Mouse (Mus musculus): ENCODE results near the gene Acsf2. TPM values are rescaled to one million over a fixed set of nuclear protein-coding genes. Genes with fewer than 3 reads are reported as not detected.
A peak's percentile ranks its signal among the peaks of the same experiment; 100 is the strongest.

The Acsf2 gene
- polyA plus RNA-seq, 1 experiment: 19.8 TPM

DNA sequence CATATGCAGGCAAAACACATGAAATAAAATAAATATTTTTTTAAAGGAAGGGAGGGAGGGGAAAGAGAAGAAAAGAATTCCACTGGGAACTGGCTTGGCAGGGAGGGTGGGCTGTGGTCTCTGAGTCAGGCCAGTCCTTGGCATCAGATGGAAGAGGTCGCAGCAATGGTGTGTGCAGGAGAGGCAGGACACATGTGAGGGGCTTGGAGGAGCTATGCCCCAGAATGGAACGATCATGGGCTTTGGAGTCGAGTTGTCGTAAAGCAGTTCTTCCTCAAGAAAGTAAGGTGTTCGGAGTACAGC lies 51.3 kb downstream of the Acsf2 start:
- DNase-seq (ENCODE audit: low read depth, low spot score): no peak
- WGBS: 63% methylated on average over 5 of the region's 5 CpGs

DNA sequence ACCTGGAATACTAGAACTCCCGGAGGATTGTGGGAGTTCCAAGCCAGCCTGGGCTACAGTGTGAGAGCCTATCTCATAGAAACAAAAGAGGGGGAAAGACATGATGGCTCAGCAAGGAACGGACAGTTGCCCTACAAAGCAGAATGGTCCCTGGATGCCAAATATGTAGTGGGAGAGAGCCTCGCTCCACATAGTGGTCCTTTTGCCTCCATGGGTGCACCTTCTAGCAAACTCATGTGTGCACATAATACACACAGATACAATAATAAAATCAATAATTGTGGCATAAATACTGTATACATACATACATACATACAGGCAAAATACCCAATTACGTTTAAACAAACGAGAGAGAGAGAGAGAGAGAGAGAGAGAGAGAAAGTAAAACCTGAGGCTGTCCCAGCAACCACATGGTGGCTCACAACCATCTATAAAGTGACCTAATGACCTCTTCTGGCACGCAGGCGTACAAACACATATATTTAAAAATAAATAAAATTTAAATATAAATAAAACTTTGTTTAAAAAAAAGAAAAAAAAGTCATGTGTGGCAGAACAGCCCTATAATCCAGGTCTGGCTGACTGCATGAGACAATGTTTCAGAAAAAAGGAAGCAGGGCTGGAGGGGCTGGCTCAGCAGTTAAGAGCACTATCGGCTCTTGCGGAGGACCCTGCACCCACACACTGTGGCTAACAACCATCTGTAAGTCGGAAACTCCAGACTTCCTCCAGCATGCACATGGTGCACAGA lies 51.8 kb downstream of the Acsf2 start:
- 38% methylated on average over 10 of the region's 10 CpGs for WGBS
- DNase-seq (ENCODE audit: low read depth, low spot score): no peak

DNA sequence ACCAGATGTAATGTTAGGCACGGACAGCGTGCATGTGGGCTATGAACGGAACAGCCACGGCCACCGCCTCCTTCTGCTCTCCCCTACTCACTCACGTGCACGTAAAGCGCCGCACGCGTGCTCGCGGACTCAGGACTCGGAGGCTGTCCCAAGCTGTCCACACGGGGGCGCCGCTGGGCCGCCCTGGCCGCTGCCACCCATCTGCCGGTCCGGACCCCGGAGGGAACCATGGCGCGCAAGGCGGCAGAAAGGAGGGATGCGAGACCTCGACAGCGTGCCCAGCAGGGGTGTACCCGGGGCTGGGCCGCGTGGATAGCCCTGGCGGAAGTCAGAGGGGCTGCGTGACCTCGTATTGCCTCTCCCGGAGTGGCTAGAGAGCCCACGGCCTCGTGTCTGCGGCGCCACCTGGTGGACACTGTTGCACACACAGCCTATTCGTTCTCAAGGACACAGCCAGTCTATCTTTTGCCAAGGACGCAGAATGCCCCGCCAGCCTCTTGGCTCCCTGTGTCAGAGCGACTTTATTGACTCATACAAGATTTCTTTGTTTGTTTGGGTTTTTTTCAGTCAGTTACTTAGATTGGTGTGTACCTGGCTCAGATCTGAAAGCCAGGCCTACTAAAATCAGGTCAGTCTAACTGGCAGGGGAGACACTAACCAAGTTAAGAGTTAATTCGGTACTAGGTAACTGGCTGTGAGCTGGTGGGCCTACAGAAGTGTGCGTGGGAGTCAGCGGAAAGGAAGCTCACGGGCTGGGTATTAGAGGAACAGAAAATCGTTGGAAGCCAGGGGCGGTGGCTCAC lies 52.6 kb downstream of the Acsf2 start, which contains the start of gene Rsad1:
Rsad1 (minus strand) TSS at position 368 of the 803 bp plus-strand sequence.
- peak; percentile 85 for DNase-seq (ENCODE audit: low read depth, low spot score)
- under 1% methylated on average over 49 of the region's 49 CpGs for WGBS

DNA sequence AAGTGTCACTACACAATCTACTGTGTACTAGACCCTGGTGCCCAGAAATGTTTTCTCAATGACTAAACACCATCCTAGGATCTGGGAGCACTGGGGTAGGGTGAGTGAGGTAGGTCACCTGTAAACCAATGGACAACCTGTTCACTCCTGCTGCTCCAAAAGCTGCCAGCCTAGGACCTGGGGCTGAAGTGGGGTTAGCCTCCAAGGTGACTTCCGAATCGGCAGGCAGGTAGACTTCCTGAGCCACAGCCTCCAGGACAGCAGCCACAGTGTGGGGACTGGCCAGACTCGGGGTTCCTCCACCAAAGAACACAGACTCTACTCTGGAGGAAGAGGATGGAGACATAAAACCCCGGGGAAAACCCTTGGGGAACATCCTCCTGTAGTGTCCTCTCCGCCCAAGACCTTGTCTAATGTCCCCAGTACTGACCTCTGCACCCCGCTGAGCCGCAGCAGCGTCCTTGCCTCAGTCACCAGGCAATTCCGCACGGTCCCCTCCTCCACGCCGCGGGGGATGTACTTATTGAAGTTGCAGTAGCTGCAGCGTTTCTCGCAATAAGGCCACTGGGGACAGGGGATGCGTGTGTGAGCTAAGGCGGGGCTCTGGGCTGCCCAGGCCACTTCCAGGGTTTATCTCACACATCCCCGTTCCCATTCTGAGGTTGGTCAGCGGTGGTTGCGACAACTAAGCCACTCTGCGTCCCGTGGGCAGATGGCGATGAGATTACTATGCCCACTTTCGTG lies 53.5 kb downstream of the Acsf2 start:
- 5% methylated on average over 24 of the region's 24 CpGs for WGBS
- no peak for DNase-seq (ENCODE audit: low read depth, low spot score)

DNA sequence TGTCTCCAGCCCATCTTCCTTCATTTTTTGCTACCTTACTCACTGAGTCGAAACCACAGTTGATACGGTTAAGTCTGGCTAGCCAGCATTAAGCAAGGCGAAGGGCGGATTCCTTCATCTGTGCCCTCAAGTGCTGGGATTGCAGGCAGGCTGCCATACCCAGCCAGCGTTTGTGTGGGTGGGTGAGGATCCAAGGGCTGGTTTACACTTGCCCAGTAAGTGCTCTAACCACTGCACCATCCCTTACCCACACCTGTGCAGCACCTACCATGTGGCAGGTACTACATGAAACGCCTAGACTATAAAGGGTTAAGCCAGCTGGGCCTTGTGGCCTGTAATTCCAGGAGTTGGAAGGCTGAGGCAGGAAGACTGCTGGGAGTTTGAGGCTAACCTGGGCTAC lies 54.4 kb downstream of the Acsf2 start:
- 89% methylated on average over 6 of the region's 6 CpGs for WGBS
- no peak for DNase-seq (ENCODE audit: low read depth, low spot score)

DNA sequence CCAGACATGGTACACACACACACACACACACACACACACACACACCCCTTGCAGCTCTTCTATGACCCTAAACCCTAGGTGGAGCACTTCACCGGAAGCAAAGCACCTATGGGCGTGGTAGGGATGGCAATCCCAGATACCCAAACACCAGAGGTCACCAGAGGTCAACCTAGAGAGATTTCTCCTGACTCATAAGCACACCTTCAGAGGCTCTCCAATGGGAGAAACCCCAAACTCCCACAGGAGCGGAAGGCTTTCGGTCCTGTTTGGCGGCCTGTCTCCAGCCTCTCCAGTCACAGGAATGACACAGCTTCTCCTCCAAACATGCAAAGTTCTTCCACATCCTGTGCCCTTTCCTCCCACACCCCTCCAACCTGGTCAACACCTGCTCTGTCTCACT lies 55.3 kb downstream of the Acsf2 start:
- DNase-seq (ENCODE audit: low read depth, low spot score): no peak
- 83% methylated on average over 5 of the region's 5 CpGs for WGBS

DNA sequence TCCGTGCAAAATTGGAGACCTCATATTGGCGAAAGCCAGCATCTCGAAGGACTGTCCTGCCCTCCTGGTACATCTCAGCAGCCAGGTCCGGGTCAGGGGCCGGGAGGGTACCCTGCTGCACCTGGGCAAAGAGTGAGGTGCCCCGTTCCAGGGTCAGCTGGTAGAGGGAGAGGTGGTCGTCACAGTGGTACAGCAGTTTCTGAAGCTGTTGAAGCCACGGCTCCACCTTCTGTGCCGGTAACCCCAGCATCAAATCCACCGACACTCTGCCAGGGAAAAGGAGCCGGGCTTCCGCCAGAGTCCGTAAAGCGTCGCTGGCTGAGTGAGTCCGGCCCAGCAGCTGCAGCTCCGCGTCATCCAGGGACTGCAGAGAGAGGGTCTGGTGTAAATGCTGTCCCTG lies 57.2 kb downstream of the Acsf2 start:
- WGBS: 69% methylated on average over 18 of the region's 18 CpGs
- no peak for DNase-seq (ENCODE audit: low read depth, low spot score)

DNA sequence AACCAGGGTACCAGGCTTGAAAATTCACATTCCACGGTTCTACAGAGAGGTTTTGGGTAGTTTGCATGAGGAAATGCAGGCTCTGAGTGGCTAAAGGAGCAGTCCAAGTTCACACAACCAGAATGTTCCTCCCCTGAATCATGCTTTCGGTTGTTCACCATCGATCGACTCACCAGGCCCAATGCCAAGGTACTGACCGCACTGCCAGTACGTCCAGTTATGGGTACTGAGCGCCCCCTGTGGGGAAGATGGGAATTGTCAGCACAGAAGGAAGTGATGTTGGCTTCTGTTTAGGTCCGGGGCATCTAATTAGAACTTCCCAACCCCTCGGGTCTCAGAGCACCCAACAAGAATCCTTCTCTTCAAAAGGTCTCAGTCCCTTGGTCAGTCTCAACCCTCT lies 57.7 kb downstream of the Acsf2 start:
- peak; percentile 89 for DNase-seq (ENCODE audit: low read depth, low spot score)
- WGBS: 4% methylated on average over 9 of the region's 9 CpGs

DNA sequence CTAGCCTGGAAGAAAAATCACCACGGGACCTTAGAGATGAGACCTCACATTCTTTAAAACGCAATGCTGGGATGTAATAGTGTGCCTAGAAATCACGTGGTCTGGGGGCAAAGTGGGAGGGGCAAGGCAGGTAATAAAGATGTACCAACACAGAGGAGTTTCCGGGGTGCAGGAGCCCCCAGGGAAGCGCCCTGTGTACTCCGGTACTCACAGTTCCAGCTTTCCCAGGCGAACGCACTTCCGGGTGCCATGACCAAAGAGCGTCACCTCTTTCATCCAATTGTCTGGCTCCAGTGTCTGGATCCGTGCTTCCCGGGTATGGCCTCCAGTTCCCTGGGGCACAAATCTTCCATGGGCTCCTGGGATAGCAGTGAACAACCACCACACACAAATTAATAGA lies 58.3 kb downstream of the Acsf2 start:
- no peak for DNase-seq (ENCODE audit: low read depth, low spot score)
- 87% methylated on average over 12 of the region's 12 CpGs for WGBS

DNA sequence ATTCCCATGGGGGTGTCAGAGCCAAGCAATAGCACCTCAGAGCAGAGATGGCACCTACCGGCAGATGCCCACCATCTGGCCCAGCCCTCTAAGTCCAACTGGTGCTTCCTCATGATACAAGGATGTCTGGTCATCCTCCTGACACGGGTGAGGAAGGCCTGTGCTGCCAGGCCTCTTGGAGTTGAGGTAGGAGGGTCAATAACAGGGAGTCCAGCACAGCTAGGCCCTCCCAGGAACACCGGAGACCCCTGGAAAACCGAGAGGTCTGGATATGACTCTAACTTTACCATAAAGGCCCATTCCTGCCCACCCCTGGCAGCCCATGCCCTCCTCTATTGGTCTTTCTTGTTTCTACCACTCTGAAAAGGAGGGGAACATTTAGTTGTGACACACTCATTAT lies 59.3 kb downstream of the Acsf2 start:
- no peak for DNase-seq (ENCODE audit: low read depth, low spot score)
- 95% methylated on average over 4 of the region's 4 CpGs for WGBS

DNA sequence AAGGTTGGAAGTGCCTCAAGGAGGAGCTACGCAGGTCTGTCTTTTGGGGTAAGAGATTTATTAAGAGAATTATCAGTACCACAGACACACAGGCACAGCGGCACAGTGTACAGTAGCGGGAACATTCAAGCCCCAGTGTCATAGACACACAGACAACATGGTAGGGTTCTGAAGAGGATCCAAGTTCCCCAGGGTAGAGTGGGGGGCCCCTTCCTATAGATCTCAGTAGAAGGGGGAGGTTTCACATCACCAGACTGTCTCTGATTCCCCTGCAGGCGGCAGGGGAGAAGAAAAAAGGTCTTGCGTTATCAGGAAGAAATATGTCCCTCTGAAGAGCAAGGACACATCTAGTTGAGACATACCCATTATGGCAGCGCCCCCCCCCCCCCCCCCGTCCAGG lies 61.9 kb downstream of the Acsf2 start:
- WGBS: 83% methylated on average over 7 of the region's 7 CpGs

DNA sequence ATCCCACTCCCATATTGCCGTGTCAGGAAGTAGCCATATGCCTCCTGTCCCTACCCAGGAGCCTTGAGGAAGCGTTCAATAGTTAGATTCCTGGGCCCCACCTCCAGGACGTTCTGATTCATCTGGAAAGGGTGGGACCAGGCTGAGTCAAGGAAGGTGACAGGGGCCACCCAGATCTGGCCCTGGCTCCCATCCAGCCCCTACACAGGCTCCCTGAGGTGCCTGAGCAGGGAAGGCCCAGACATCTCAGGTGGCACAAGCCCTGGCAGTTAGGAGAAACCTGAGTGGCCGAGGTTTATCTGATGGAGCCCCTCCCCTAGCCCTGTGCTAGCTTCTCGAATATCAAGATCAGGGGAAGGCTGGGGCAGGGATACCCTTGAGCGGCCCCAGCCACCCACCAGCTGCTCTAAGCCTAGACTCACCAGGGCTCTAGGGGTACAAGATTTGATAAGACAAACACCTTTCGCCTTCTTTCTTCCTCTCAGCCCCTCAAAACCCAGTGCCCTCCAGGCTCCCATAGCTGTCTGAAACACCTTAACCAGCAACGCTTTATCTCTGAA lies 62.9 kb downstream of the Acsf2 start:
- no peak for DNase-seq (ENCODE audit: low read depth, low spot score)
- WGBS: 48% methylated on average over 8 of the region's 8 CpGs

More for the DNA sequence above, 61.9 kb downstream of the Acsf2 start:
- no peak for DNase-seq (ENCODE audit: low read depth, low spot score)

DNA sequence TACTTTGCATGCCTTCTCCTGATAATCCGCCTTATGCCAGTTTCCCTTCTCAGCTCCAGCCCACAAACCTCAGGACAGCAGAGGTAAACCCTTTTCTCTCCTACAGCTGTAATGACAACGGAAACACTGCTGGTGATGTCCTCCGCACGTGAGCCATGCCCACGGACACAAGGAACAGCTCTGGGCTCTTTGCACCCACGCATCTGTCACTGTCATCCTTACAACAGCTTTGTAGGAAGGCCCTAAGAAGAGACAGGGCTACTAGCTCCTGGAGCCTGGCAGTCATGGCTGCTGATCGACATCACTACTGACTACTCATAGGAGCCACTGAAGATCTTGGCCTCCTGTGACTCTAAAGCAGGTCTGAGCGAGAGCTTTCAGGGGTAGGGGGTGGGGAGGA lies 68.5 kb downstream of the Acsf2 start:
- no peak for DNase-seq (ENCODE audit: low read depth, low spot score)
- WGBS: 87% methylated on average over 8 of the region's 8 CpGs

DNA sequence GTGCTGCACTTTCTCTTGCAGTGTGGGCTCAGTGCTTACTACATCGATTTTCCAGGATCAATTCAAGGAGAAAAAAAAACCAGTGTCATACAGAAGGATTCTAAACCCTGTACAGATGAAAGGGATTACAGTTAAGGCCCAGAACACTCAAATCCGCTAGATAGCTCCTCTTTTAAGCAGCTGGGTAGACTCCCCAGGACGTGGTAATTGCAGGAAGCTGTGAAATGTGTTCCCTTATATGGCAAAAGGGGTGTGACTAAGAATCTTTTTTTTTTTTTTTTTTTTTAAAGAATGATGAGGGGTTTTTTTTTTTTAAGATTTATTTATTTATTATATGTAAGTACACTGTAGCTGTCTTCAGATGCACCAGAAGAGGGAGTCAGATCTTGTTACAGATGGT lies 72.8 kb downstream of the Acsf2 start:
- DNase-seq (ENCODE audit: low read depth, low spot score): no peak
- 47% methylated on average over 3 of the region's 3 CpGs for WGBS

DNA sequence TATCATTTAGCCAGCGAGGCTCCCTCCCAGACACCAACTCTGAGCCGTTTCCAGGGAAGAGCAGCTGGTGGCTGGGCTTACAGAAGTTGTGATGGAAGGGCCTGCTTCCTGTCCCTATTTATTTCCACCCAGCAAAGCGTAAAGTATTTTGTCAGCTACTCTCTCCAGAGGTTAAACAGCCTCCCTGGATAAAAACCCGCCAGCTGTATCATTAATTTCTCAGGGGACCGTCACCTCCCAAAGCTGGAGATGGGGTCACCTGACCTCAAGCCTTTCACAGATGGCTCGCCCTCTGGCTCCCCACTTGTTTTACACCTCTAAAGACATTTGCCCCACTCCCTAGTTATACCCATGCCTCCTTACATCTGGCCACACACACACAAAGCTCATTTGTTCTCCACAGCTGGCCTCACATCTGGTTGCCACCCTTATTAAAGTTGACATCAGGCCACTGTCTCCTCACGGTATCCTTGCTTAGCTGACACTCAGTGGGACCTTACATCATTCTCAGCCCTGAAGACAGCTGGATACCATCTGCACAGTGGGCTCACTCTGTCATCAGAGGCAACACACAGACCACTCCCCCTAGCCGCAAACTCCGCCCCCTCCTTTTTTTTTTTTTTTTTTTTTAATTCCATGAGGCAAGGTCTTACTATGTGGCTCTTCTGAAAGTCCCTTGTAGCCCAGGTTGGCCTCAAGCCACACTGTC lies 75.3 kb downstream of the Acsf2 start:
- WGBS: 71% methylated on average over 9 of the region's 9 CpGs
- no peak for DNase-seq (ENCODE audit: low read depth, low spot score)

DNA sequence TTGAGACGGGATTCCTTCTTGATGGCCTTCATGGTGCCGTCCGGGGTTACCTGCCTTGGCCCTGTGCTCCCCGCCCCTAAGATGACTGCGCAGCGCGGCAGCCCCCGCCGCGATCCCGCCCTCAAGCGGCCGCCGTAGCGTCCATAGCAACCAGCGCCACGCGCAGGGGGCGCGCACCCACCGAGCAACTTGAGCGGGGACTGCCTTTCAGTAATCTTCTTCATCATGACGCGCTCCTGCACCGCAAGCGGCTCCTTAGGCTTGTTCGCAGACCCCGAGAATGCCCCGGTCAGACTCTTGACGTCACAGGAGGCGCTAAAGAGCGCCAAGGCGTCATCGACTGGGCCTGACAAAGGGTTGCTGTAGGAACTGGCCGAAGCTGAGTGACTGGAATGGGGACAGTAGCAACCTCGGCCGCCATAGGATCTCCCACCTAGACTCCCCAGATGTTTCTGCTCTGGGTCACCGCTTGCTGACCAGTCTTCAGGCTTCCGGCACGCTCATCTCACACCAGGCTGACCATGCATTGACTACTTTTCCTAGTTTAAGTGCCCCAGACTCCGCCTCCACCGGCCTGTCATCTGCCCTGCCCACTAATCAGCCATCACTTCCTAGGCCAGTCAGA lies 80.3 kb downstream of the Acsf2 start, which contains the start of gene Mycbpap:
Mycbpap (minus strand) TSS at position 524 of the 625 bp plus-strand sequence.
- DNase-seq (ENCODE audit: low read depth, low spot score): no peak
- under 1% methylated on average over 42 of the region's 42 CpGs for WGBS

DNA sequence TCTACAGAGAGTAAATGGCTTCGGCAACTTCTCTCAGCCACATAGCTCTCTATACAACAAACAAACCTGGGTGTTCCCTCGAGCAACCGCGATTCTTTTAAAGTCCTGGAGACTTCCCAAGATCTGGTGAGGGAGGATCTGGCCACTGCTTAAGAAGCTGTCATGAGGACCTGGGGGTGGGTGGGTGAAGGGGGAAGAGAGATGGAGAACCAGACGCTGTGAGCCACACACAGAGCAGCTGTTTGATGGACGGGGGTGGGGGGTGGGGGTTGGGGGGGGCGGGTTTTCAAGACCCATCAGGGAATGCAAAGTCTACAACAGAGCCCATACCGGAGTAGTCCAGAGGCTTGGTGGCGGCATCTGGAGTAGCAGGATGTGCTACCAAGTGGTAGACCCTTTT lies 88.2 kb downstream of the Acsf2 start:
- no peak for DNase-seq (ENCODE audit: low read depth, low spot score)
- WGBS: 46% methylated on average over 9 of the region's 9 CpGs

DNA sequence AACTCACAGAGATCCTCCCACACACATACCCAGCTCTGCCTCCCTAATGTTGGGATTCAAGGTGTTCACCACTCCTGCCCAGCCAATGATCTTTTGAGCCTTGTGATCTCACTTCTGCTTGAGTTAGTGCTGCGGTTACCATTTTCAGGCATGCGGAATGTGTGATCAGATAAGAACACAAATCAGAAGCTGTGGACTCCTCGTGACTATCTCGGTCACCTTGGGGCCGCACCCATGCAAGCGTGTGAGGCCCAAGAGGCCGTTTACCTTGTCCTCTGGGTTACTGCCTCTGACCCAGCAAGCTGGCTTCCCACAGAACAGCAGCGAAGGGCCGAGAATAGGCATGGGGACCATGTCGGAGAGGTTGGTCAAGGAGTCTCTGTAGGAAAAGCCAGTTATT lies 92.7 kb downstream of the Acsf2 start:
- DNase-seq (ENCODE audit: low read depth, low spot score): no peak
- 50% methylated on average over 10 of the region's 10 CpGs for WGBS
